Mouse (Mus musculus): ENCODE measurements at regions not wholly inside any gene's neighbourhood (a gene's known extent, or its start where the extent isn't known, plus 50 kb on each side); places are given as distances from the start of the nearest gene placed in this dataset.

DNA sequence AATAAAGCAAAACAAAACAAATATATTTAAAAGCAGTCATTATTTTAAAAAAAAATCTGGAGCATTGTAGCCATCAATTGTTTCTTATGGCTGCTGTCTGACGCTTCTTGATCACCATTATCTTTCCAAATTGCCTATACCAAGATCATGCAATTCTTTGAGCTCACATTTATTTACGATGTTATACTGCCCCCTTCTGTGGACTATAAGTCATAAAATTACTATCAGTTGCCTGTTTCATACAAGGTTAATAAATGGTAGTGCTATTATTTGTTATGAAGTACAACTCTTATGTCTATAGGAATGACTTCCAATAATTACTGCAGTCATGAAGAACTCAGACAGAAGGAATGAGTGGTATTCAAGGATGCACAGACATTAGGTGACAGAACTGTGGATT, 57.3 kb upstream of the Eda2r start:
- ATAC-seq, result no peak

GRCm38 (mm10) chrX:97431391-97431803, 54.4 kb upstream of the Eda2r start:
- peak; percentile 82 for ATAC-seq

Measured in activated CD4-positive, CD25-positive, alpha-beta regulatory T cell, adult 4 months (primary cell).